Mouse (Mus musculus): Measurements from ENCODE around the gene Atg16l1. TPM values are rescaled to one million over a fixed set of nuclear protein-coding genes. Genes with fewer than 3 reads are reported as not detected.
A peak's percentile ranks its signal among the peaks of the same experiment; 100 is the strongest.

Gene Atg16l1
- 56.1 and 56.9 TPM in 2 replicates for polyA plus RNA-seq (2016; fragmentation: Nextera tagmentation; extraction: Ambion mirVana)

DNA sequence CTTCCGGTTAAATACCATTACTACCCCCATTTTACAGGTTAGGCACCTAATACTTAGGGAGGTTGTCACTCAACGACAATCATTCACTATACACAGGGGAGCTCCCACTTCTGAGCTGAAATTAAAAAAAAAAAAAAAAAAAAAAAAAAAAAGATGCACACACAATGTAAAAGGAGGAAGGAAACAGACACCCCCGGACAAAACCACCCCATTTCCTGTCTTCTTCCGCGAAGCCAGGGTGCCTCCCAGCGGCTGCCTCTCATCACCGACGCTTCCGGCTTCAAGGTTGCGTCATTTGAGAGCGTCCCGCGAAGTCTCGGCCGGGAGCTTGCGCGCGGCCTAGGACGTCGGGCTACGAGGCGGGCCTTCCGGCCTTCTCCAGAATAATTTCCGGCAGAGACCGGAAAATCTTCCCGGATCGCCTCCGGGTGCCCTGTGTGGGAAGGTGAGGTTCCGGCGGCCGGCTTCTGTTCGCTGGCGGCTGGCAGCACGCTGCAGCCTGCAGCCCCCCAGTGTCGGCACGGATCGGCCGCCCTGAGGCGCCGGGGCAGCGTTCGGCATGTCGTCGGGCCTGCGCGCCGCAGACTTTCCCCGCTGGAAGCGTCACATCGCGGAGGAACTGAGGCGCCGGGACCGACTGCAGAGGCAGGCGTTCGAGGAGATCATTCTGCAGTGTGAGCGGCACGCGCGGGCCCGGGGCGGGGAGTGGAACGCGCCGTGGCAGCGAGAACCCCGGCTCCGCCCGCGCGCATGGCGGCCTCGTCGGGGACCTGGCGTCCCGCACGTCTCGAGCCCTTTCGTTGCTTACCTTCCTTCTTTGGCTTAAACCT lies at the start of gene Atg16l1:
TSS of gene Atg16l1 (plus strand) at position 230 of the 830 bp plus-strand sequence.
- Histone ChIP-seq H3K36me3 (peaks cover 10% of the 10 kb centered on the region), H3K27ac (peak within 1 kb of the TSS; percentile 69), H3K9ac (peak within 1 kb of the TSS; percentile 86), H3K4me1 (peaks cover 7% of the 10 kb centered on the region), H3K9me3 (no peaks in the 10 kb centered on the region), H3K4me2 (replicated peaks) (peak within 1 kb of the TSS; percentile 68), H3K4me3 (peak within 1 kb of the TSS; percentile 78), H3K27me3 (replicated peaks) (no peaks in the 10 kb centered on the region)
- 1% methylated on average over 79 of the region's 79 CpGs for WGBS
- peak; percentile 98 for ATAC-seq (ENCODE audit: low FRiP score, low read depth)

DNA sequence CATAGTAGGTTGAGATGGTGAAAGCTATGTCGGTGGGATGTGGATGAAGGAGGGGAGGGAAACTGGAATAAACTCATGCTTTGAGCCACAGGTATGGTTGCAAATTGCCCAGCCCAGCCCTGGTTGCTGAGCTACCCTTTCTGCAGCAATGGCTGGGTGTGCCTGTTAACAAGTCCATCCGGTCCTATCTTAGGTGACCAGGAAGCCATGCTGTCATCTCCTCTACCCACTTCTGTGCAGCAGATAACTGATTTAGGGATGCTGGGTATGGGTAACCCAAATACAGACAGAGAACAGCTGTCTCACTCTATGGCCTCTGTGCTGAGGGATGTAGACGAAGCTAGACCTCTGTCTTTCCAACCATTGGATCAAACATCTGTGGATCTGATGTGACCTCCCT lies 49.3 kb upstream of the Atg16l1 start:
- Histone ChIP-seq H3K27ac (no peak overlapping the region), H3K9ac (no peak overlapping the region), H3K36me3 (no peaks in the 10 kb centered on the region), H3K4me3 (no peak overlapping the region), H3K4me1 (no peaks in the 10 kb centered on the region), H3K27me3 (replicated peaks) (0 out of 2 replicates have a peak, but pooled peaks cover 3% of the 10 kb centered on the region), H3K4me2 (replicated peaks) (no peak overlapping the region), H3K9me3 (peaks cover 6% of the 10 kb centered on the region; the same call in 1 of the 2 replicates)
- WGBS, result 95% methylated on average over 3 of the region's 3 CpGs
- ATAC-seq (ENCODE audit: low FRiP score, low read depth), result no peak

DNA sequence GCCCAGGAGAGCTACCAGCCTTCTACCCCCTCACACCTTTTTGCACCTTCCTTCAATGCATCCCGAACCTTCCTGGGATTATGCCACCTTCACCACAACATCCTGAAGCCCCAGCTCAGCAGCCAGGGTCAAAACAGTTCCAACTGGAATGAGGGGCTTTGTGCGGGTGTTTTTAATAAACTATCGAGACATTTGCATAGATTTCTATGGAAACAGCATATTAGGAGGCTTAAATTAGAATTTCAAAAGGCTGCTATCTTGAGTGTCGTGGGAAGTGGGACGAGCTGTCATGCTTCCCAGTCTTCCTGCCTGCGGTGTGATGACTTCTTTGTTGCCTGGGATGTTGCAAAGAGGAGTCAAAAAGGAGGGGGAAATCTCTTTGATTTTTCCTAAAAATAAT lies 46.6 kb upstream of the Atg16l1 start:
- Histone ChIP-seq H3K4me2 (replicated peaks) (no peak overlapping the region), H3K9ac (no peak overlapping the region), H3K27ac (no peak overlapping the region), H3K9me3 (peaks cover 6% of the 10 kb centered on the region; the same call in 1 of the 2 replicates), H3K4me1 (no peaks in the 10 kb centered on the region), H3K4me3 (no peak overlapping the region), H3K27me3 (replicated peaks) (0 out of 2 replicates have a peak, but pooled peaks cover 3% of the 10 kb centered on the region), H3K36me3 (no peaks in the 10 kb centered on the region)
- 68% methylated on average over 6 of the region's 6 CpGs for WGBS
- no peak for ATAC-seq (ENCODE audit: low FRiP score, low read depth)

- ATAC-seq (ENCODE audit: low FRiP score, low read depth), result no peak
- no peaks in the 10 kb centered on the region for H3K36me3 ChIP-seq
- peaks cover 6% of the 10 kb centered on the region; the same call in 1 of the 2 replicates for H3K9me3 ChIP-seq
- 0 out of 2 replicates have a peak, but pooled peaks cover 3% of the 10 kb centered on the region for H3K27me3 ChIP-seq (replicated peaks)
- H3K4me2 ChIP-seq (replicated peaks), result no peak overlapping the region
- H3K4me1 ChIP-seq, result no peaks in the 10 kb centered on the region
- WGBS, result 84% methylated on average over 7 of the region's 7 CpGs
- no peak overlapping the region for H3K4me3 ChIP-seq
- H3K27ac ChIP-seq, result no peak overlapping the region
- no peak overlapping the region for H3K9ac ChIP-seq
Observed at GRCm38 (mm10) chr1:87709661-87710270, 45.9 kb upstream of the Atg16l1 start.

GRCm38 (mm10) chr1:87711938-87712613 lies 43.6 kb upstream of the Atg16l1 start:
- H3K9ac ChIP-seq, result no peak overlapping the region
- H3K27me3 ChIP-seq (replicated peaks), result 0 out of 2 replicates have a peak, but pooled peaks cover 3% of the 10 kb centered on the region
- ATAC-seq (ENCODE audit: low FRiP score, low read depth), result no peak
- 87% methylated on average over 10 of the region's 10 CpGs for WGBS
- no peak overlapping the region for H3K4me3 ChIP-seq
- peaks cover 6% of the 10 kb centered on the region; the same call in 1 of the 2 replicates for H3K9me3 ChIP-seq
- H3K4me2 ChIP-seq (replicated peaks), result no peak overlapping the region
- H3K27ac ChIP-seq, result no peak overlapping the region
- H3K36me3 ChIP-seq, result no peaks in the 10 kb centered on the region
- H3K4me1 ChIP-seq, result no peaks in the 10 kb centered on the region

DNA sequence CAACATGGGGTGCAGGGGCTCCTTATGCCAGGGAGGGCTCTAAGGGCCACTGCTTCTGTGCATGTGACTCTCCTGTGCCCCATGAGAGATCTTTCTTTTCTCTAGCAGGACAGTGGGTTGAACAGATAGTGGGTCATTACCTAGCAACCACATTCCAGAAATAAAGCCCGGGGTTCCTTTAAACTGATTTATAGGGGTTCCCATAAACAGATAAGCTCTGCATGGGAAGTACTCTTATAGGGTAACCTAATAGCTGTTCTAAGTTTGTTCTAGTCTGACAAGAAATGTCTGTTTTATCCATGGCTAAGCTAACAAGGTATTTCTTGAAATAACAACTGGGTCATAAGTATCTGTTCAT lies 43.1 kb upstream of the Atg16l1 start:
- Histone ChIP-seq H3K4me3 (no peak overlapping the region), H3K27me3 (replicated peaks) (0 out of 2 replicates have a peak, but pooled peaks cover 3% of the 10 kb centered on the region), H3K9me3 (peaks cover 6% of the 10 kb centered on the region; the same call in 1 of the 2 replicates), H3K9ac (no peak overlapping the region), H3K27ac (no peak overlapping the region), H3K36me3 (no peaks in the 10 kb centered on the region), H3K4me2 (replicated peaks) (no peak overlapping the region), H3K4me1 (no peaks in the 10 kb centered on the region)
- no peak for ATAC-seq (ENCODE audit: low FRiP score, low read depth)
- WGBS, result 95% methylated on average over 1 of the region's 1 CpGs

GRCm38 (mm10) chr1:87721382-87721781 lies 34.3 kb upstream of the Atg16l1 start:
- Histone ChIP-seq H3K9me3 (no peaks in the 10 kb centered on the region), H3K36me3 (no peaks in the 10 kb centered on the region), H3K27me3 (replicated peaks) (no peaks in the 10 kb centered on the region), H3K4me2 (replicated peaks) (no peak overlapping the region), H3K4me3 (no peak overlapping the region), H3K4me1 (no peaks in the 10 kb centered on the region), H3K9ac (no peak overlapping the region), H3K27ac (no peak overlapping the region)
- ATAC-seq (ENCODE audit: low FRiP score, low read depth), result no peak
- 45% methylated on average over 8 of the region's 8 CpGs for WGBS

DNA sequence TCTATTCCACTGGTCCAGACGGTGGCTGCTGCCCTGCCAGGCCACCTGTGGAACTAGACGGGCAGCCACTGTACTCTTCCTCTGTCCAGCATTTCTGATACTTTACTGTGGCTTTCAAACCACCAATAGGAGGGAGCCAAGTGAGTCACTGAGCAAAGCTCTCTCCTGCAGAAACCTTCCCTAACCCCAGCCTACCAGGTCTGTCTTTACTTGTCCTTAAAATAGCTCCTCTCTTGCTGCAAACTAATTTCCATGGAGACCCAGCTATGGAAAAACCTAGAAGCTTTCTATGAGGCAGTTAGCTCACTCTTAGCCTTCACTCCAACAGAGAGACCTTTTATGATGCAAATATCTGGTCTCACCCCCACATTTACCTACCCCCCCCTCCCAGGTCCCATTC lies 33.6 kb upstream of the Atg16l1 start:
- H3K4me3 ChIP-seq, result no peak overlapping the region
- no peak for ATAC-seq (ENCODE audit: low FRiP score, low read depth)
- no peak overlapping the region for H3K9ac ChIP-seq
- WGBS, result 61% methylated on average over 2 of the region's 2 CpGs
- H3K4me1 ChIP-seq, result no peaks in the 10 kb centered on the region
- no peaks in the 10 kb centered on the region for H3K27me3 ChIP-seq (replicated peaks)
- H3K27ac ChIP-seq, result no peak overlapping the region
- H3K36me3 ChIP-seq, result no peaks in the 10 kb centered on the region
- no peak overlapping the region for H3K4me2 ChIP-seq (replicated peaks)
- H3K9me3 ChIP-seq, result no peaks in the 10 kb centered on the region

GRCm38 (mm10) chr1:87723351-87723750 lies 32.3 kb upstream of the Atg16l1 start:
- H3K36me3 ChIP-seq, result no peaks in the 10 kb centered on the region
- H3K4me2 ChIP-seq (replicated peaks), result no peak overlapping the region
- no peak overlapping the region for H3K27ac ChIP-seq
- H3K27me3 ChIP-seq (replicated peaks), result no peaks in the 10 kb centered on the region
- 71% methylated on average over 4 of the region's 4 CpGs for WGBS
- ATAC-seq (ENCODE audit: low FRiP score, low read depth), result no peak
- no peak overlapping the region for H3K4me3 ChIP-seq
- no peaks in the 10 kb centered on the region for H3K9me3 ChIP-seq
- no peaks in the 10 kb centered on the region for H3K4me1 ChIP-seq
- H3K9ac ChIP-seq, result no peak overlapping the region

DNA sequence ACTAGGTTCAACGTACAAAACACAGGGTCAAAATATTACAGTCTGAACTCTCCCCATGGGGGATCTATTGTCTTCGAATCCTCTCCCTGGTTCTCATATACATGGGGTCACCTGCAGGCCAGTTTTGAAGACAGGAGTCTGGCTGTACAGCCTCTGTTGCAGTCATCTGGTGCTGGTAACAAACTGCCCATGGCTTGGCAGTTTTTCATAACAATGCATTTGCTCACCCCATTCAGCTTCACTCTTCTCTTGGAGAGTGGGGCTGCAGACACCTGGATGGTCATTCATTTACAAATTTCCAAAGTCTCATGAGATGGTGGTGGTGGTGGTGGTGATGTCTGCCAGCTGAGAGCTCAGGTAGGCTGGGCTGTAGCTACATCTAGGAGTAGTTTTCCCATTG lies 26.6 kb upstream of the Atg16l1 start:
- no peak overlapping the region for H3K4me3 ChIP-seq

GRCm38 (mm10) chr1:87729850-87730249 lies 25.8 kb upstream of the Atg16l1 start:
- Histone ChIP-seq H3K36me3 (no peaks in the 10 kb centered on the region), H3K9ac (no peak overlapping the region), H3K4me3 (no peak overlapping the region), H3K27me3 (replicated peaks) (no peaks in the 10 kb centered on the region), H3K4me1 (no peaks in the 10 kb centered on the region), H3K9me3 (no peaks in the 10 kb centered on the region), H3K27ac (no peak overlapping the region), H3K4me2 (replicated peaks) (no peak overlapping the region)
- 82% methylated on average over 6 of the region's 6 CpGs for WGBS
- ATAC-seq (ENCODE audit: low FRiP score, low read depth), result no peak

More for the DNA sequence above, 26.6 kb upstream of the Atg16l1 start:
- no peak for ATAC-seq (ENCODE audit: low FRiP score, low read depth)
- no peaks in the 10 kb centered on the region for H3K9me3 ChIP-seq
- no peaks in the 10 kb centered on the region for H3K27me3 ChIP-seq (replicated peaks)
- 77% methylated on average over 2 of the region's 2 CpGs for WGBS
- H3K4me1 ChIP-seq, result no peaks in the 10 kb centered on the region
- no peak overlapping the region for H3K4me2 ChIP-seq (replicated peaks)
- H3K9ac ChIP-seq, result no peak overlapping the region
- no peaks in the 10 kb centered on the region for H3K36me3 ChIP-seq
- H3K27ac ChIP-seq, result no peak overlapping the region

GRCm38 (mm10) chr1:87730271-87730670 lies 25.4 kb upstream of the Atg16l1 start:
- Histone ChIP-seq H3K27ac (no peak overlapping the region), H3K4me2 (replicated peaks) (no peak overlapping the region), H3K27me3 (replicated peaks) (no peaks in the 10 kb centered on the region), H3K9me3 (no peaks in the 10 kb centered on the region), H3K4me1 (no peaks in the 10 kb centered on the region), H3K9ac (no peak overlapping the region), H3K4me3 (no peak overlapping the region), H3K36me3 (no peaks in the 10 kb centered on the region)
- 87% methylated on average over 7 of the region's 7 CpGs for WGBS
- no peak for ATAC-seq (ENCODE audit: low FRiP score, low read depth)
